Mouse (Mus musculus): Measurements from ENCODE around the gene Wdr20rt.
"Not testable (repeated sequence)": the region's sequence is repeated elsewhere in the genome, so short reads cannot be mapped to it uniquely, and the experiment has no call there.

The Wdr20rt gene

GRCm38 (mm10) chr12:65225467-65225945 is at the start of gene Wdr20rt:
Gene Wdr20rt (plus strand): TSS chr12:65225517.
- DNase-seq: no peak

DNA sequence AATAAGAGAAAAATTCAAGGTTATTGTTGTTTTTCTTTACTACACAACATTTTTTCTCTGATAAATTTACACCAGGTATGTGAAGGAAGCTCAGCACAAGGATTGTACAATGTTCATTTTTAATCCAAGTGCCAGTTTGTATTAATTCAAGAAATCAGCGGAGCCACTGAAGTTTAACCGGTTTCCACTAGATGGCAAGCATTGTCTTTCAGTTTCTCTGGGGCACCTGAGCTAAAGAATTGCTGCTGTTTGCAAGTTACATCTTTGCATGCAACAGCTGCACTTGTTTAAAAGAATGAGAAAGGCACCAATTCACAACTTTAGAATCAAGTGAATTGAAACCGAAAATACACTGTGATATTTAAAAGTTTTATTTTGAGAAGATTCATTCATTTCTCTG is 38.0 kb upstream of the Wdr20rt start:
- no peak for DNase-seq

DNA sequence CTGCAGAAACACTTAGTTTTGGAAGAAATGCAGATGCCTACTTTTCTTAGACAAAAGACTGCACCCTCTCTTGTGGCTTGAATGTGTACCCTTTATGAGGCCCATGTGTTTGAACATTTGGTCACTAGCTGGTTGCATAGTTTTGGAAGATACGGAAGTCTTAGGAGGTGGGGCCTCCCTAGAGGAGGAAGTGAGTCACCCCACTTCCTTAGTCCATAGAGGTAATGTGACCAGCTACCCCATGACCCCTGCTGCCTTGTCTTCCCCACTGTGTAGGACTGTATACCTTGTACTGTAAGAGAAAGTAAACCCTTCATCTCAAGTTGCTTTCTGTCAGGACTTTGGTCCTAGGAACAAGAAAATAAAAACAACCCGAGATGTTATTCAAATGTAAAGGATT is 36.1 kb upstream of the Wdr20rt start:
- DNase-seq: no peak

DNA sequence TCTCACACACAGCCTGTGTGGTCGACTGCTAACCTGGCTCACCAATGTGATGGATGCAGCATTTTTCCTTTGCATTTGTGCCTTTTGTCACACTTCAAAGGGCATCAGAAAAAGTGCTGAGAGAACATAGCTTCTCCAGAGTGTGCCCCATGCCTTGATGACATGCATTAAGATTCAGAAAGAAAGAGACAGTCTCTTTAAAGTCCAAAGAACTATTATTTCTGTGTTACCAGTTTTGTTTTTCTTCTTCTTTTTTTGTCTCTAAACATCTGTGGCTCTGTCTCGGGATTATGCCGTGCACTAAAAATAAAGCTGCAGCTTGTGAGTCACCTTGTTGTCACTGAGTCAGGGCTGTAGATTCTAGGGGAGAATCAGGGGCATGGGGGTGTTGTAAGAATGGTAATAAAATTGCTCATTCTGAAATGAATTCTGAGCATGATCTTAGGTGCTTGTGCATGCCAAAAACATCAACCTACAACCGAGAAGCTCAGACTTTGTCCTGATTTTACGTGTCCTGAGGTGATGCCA is 31.2 kb upstream of the Wdr20rt start:
- DNase-seq: no peak

- DNase-seq: no peak
Observed at GRCm38 (mm10) chr12:65201812-65202211, 23.5 kb upstream of the Wdr20rt start.

- DNase-seq: no peak
Observed at GRCm38 (mm10) chr12:65206431-65206830, 18.9 kb upstream of the Wdr20rt start.

DNA sequence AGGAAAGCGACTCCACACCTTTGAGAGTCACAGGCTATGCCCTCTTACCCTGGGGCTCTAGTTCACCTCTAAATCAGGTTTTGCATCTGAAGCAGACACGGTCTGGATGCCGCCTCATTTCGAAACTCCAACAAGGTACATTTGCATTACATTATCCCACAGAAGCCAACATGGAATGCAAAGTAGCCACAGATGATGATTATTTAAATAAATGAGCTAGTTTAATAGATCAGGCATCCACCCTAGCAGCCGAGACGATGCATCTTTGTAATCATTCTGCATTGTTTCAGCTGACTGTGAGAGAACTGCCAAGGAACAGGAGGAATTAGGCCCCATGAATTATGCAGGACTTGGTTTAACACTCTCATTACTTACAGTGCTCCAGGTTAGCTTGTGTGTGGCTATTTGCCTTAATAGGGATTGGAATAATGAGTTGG is 8.9 kb upstream of the Wdr20rt start:
- DNase-seq: no peak

DNA sequence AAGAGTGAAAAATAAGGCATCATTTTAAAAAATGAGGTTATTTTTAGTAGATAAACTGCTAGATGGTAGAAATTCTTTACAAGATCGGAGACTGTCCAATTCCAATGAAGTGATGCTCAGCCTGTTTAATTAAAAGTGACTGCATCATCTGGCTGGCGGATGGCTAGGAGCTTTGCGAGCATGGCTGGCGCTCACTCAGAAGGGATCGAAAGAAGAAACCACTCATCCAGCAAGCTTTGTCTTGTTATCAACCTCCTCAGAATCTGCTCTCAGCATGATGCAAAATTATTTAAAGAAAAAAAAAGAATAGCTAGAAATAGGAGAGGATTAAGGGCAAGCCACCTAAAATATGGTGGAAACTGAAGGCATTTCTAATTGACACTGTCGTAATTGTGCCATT is 3.3 kb downstream of the Wdr20rt start:
- DNase-seq: no peak

DNA sequence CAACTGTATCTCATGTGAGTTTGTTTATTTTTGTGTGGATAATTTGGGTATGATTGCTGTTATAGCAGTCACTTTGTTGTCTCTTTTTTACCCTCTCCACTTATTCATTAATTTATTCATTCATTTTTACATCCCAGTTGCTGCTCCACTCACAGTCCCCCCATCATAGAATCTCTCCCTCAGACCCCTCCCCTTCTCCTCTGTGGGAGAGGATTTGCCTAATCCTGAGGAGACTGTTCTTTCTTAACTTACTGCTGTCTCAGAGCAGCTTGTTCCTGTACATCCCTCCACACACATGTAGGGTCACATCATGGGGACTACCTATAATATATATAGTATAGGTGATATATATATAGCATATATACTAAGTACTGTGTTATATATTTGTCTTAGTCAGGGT is 3.7 kb downstream of the Wdr20rt start:
- no peak for DNase-seq

- not testable (repeated sequence) for DNase-seq
Observed at GRCm38 (mm10) chr12:65232801-65233200, 7.5 kb downstream of the Wdr20rt start.

- DNase-seq: no peak
Observed at GRCm38 (mm10) chr12:65250116-65250738, 24.9 kb downstream of the Wdr20rt start.

DNA sequence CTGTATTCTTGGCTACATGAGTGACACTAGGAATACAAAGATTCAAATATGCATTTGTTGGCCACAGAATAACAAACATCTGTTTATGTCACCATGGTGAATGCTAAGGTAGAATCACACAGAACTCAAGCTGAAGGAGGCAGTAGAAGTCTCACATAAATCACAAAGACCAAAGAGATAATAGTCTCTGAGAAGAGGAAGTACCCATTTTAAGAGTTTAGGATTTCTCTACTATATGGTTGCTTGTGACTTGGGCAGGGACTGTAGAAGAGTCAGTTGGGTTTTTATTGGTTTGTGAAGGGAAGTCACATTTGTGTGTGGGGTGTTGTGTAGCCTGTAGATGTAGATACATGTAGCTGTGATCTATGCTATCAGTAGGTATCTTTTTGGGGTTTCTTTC is 31.6 kb downstream of the Wdr20rt start:
- DNase-seq: no peak

DNA sequence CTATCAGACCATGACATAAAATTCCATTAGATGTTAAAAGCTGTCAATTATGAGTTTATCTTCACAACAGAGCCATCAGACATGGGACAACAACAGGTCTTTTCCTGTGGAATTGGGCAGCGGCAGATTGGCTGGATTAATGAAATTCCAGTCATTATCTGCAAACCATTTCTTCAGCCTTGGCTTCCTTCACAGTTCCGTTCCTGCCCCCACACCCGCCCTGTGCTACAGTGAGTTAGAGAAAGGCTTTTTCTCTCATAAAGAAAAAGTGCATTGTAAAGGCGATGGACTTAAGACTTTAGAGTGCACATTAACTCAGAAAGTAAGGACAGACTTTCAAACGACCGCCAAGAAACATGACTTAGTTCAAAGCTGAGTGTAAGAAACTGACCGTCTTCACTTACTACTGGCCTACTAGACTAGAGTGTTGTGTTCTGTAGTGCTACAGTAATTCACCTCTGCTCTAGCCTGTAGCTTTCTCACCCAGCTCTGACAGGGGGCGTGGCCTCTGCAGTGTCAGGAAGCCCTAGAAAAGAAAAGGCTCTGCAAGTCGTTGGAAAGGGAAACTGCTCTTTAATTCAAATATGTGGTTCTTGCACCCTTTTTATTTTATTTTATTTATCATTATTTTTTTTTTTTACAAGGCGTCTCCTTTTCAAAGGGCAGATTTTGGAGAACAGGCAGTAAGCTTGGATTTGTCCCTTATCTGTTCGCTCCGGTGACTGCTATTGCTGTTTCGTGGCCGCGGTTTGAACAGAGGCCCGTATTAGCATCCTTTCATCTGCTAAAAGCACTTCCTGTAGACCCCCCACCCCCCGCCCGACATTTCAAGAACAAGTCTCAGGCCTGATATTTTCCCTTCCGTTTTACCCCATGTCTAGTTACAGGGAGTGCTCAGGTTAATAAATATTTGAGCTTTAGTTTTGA is 33.2 kb downstream of the Wdr20rt start:
- peak; percentile 16 to 43 for DNase-seq

DNA sequence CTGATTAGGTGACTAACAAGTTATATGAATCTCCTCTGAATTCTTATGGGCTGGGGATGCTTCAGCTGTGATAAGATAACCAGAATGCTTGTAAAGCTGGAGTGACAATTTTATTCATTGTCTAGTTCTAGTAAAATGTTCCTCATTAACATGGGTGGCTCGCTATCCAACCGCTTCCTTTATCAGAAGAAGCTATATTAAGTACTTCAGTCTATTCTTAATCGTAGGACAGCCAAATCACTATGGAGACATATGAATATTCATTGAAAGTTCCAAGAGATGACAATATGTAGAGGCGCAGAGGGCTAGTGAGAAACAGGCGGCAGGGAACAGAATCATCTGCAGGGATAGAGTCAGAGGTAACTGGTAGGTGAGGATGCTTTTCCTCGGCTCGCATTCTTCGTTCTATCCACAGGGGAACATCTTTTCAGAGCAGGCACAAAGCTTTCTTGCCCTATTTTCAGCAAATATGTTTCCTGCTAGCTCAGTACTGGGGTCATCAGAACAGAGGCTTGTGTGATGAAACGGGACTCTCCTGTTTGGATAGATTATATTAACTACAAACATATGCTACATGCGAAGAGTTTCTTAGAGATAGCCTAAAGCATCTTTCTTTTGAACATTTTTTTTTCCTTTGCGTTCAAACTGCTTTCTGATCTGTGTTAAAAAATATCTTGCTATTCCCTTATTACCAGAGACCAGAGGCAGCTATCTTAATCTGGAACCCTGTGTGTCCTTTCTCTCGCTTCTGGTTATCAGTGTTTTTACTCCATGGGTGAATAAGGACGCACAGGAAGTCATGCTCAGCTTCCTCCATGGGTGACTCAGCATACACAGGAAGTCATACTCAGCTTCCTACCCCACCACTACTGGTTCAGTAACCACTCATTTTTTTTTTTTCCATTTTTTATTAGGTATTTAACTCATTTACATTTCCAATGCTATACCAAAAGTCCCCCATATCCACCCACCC is 34.1 kb downstream of the Wdr20rt start:
- DNase-seq: no peak

DNA sequence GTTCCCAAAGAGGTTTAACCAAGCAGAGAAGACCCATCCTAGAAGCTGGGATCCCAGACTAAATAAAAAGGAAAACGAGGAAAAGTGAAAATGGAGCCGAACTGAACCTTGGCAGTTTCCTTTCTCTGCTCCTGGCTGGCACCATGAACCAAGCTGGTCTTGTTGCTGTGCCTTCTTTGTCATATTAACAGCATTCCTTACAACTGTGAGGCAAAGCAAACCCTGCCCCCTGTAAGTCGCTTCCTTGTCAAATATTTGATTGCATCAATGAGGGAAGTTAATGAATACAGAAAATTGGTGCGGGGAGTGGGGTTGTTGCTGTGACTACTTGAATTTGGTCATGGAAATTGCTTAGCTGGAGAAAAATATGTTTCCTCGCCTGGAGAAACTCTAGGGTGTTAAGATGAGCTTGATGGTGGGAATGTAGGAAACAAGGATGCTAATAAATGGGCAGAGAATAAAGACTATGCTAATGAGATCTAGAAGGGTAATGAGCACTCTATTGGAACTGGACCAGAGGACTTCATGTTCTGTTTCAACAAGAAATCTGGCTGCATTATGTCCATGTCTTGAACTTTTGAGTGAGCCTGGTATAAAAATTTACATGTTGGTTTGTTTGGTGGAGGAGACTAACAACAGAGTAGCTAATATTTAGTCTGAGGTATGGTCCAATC is 43.1 kb downstream of the Wdr20rt start:
- DNase-seq: no peak

GRCm38 (mm10) chr12:65269406-65269805 is 44.1 kb downstream of the Wdr20rt start:
- no peak for DNase-seq

- DNase-seq: no peak
Observed at GRCm38 (mm10) chr12:65273807-65274206, 48.5 kb downstream of the Wdr20rt start.
